Mouse (Mus musculus) ES-Bruce4 (cell line): Measurements from ENCODE around the gene Tmem136.

Experiments used
- CTCF ChIP-seq: IDR thresholded peaks from one replicate; pipeline ENCODE4 v1.8.1; 2011; ENCODE audit warnings: low read depth, low read length
- EP300 ChIP-seq: IDR thresholded peaks from 2 replicates; pipeline ENCODE4 v1.6.1; 2011; ENCODE audit warnings: low read depth, low read length; ENCODE audit not compliant: insufficient read depth
- POLR2A ChIP-seq: IDR thresholded peaks from one replicate; pipeline ENCODE4 v1.8.1; 2011; ENCODE audit warnings: low read length; ENCODE audit not compliant: insufficient read depth

- TF ChIP-seq CTCF, result no peak
- TF ChIP-seq POLR2A, result no peak
- no peak for TF ChIP-seq EP300
Measured at GRCm38 (mm10) chr9:43078711-43079110, 37.7 kb downstream of the Tmem136 start.
